Mouse (Mus musculus) right cerebral cortex, postnatal 14 days (tissue): ENCODE measurements around the gene Cd300ld5.
"Not testable (repeated sequence)": the region's sequence is repeated elsewhere in the genome, so short reads cannot be mapped to it uniquely, and the experiment has no call there.

Experiments used
- DNase-seq: peaks from one replicate; pipeline ENCODE4 v3.0.0; 2022

Gene Cd300ld5

DNA sequence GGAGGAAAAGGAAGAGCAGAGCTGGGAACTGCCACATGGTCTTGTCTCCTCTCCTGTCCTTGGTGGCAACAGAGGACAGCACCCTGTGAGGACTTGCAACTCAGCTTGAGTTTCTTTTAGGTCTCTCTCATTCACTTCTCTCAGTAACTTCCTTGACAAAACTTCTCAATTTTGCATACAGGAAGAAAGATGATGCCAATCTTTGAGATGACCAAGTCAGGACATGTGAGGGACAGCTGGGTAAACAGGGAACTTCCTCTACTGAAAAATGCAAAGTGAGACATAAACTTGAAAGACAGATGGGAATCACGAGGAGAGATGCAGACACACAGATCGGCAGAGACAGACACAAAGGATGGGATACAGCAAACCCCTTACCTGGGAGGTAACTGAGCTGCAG lies 10.7 kb upstream of the Cd300ld5 start, which contains the start of gene Cd300ld3:
Gene Cd300ld3 (minus strand): TSS at position 151 of the 400 bp plus-strand sequence.
- DNase-seq, result no peak

DNA sequence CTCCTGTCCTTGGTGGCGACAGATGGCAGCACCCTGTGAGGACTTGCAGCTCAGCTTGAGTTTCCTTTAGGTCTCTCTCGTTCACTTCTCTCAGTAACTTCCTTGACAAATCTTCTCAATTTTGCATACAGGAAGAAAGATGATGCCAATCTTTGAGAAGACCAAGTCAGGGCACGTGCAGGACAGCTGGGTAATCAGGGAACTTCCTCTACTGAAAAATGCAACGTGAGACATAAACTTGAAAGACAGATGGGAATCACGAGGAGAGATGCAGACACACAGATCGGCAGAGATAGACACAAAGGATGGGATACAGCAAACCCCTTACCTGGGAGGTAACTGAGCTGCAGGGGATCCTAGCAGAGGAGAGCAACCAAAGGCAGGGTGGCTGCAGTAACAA lies 10.7 kb downstream of the Cd300ld5 start, which contains the start of gene Cd300ld4:
Gene Cd300ld4 (minus strand): TSS at position 101 of the 400 bp plus-strand sequence.
- DNase-seq, result not testable (repeated sequence)

DNA sequence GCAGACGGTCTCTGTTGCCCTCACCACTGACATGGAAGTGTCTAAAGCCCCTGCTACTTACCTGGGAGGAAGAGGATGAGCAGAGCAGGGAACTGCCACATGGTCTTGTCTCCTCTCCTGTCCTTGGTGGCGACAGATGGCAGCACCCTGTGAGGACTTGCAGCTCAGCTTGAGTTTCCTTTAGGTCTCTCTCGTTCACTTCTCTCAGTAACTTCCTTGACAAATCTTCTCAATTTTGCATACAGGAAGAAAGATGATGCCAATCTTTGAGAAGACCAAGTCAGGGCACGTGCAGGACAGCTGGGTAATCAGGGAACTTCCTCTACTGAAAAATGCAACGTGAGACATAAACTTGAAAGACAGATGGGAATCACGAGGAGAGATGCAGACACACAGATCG lies 21.5 kb downstream of the Cd300ld5 start, which contains the start of gene Cd300ld2:
Gene Cd300ld2 (minus strand): TSS at position 101 of the 400 bp plus-strand sequence.
- not testable (repeated sequence) for DNase-seq

DNA sequence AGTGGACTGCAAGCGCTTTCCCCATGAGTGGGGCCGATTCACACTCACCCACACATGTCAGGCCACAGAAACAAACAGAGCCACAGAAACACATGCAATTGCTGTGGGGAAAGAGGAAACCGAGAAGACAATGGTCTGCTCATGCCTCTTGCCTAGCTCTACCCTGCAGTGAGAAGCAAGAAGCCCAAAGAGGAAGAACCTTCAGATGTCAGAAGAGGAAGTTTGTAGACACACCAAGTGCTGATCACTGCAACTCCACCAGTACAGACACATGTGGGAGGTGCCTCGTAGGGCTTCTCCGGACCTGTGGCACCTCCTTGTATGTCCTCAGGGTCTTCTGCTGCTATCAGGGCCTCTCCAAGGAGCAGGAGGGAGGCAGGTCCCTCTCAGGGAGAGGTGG lies 33.5 kb downstream of the Cd300ld5 start:
- no peak for DNase-seq

DNA sequence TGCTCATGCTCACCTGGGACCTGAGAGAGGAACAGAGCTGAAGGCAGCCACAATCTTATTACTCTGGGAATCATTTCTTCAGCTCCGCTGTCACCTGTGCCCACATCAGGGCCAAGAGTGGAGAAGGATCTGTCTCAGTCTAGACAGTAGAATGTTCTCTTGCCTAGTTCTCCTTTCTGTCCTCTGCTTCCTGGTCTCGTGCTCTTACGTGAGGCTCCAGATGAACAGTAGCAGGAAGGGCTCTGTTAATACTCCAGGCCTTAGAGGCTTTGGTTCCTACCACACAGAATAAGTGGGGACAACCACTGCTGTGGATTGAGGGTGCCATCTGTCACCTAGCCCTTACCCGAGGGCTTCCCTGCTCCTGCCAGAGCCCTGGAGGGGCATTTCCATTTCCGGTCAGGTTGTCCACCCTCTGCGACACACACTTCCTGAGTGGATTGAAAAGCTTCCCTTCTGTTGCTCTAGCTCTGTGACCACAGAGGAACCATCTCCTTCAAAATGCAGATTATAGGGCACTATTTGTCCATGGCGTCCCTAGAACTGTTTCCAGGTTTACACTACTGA lies 36.0 kb downstream of the Cd300ld5 start, which contains the start of gene Cd300c2:
Gene Cd300c2 (minus strand): TSS at position 407 of the 567 bp plus-strand sequence.
- DNase-seq, result no peak

DNA sequence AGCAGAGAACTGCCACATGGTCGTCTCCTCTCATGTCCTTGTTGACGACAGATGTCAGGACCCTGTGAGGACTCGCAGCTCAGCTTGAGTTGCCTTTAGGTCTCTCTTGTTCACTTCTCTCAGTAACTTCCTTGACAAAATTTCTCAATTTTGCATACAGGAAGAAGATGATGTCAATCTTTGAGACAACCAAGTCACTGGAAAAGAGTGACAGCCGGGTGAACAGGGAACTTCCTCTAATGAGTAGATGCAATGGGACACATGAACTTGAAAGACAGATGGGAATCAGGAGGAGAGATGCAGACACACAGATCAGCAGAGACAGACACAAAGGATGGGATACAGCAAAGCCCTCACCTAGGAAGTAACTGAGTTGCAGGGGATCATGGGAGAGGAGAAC lies 47.8 kb downstream of the Cd300ld5 start, which contains the start of gene Cd300ld:
Gene Cd300ld (minus strand): TSS at position 130 of the 400 bp plus-strand sequence.
- DNase-seq, result no peak

DNA sequence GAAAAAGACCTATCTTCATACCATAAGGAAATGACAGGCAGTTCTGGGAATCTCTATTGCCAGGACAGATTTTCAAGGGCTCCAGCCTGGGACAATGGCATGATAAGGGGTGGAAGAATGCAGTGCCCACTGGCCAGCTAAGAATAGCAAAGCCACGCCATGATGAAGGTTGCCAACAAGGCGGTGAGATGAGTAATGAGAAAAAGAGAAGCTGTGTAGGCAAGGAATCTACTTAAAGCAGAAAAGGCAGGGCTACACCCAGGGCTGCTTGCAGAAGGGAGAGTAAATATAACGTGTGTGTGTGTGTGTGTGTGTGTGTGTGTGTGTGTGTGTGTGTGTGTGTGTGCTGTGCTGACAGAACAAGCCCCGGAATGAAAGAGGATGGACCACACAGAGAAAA lies 55.7 kb downstream of the Cd300ld5 start:
- DNase-seq, result no peak
